Mouse (Mus musculus) cerebellum, adult (tissue): Measurements from ENCODE around the gene Ctnna3.

Source experiments
- ATAC-seq: cut with Nextera tagmentation; 2 replicates; pipeline ENCODE4 v1.9.2; 2017; ENCODE audit warnings: mild to moderate bottlenecking, moderate library complexity, mixed read lengths; ENCODE audit not compliant: insufficient number of reproducible peaks, low FRiP score, low TSS enrichment

Gene Ctnna3

DNA sequence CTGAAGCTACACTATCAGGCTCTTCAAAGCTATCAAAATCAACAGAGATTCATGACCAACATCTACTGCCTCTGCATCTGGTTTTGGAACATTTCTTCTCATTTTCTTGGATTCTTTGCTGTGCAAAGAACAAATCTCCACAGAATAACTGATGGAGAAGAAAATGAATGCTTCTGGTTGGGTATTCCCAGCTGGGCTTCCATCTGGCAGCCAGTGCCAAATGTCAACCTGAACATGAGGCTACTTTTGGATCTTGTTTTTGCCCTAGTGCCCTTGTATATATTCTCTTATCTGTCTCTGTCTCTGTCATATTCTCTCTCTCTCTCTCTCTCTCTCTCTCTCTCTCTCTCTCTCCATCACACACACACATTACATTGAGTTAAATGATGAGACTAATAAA lies 601.0 kb downstream of the Ctnna3 start:
- ATAC-seq: no peak

- peak; percentile 87 for ATAC-seq
These were observed 610.0 kb downstream of the Ctnna3 start for GRCm38 (mm10) chr10:64039760-64040535.

DNA sequence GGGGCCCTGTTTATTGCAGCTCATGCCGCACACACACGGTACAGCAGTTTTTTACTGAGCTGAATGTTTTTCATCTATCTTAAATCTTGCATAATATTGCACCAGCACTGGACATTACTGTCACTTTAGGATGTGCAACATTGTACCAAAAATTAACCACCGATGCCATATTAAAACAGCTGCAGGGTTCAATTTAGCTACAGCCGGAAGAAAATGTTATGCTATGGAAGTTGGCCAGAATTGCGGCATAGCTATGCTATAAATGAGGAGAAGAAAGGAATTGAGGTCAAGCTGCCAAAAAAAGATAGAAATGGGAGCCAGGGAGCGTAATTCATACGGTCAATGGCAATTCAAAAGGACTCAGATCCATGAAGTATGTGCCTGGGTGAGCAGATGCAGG lies 611.3 kb downstream of the Ctnna3 start:
- no peak for ATAC-seq

DNA sequence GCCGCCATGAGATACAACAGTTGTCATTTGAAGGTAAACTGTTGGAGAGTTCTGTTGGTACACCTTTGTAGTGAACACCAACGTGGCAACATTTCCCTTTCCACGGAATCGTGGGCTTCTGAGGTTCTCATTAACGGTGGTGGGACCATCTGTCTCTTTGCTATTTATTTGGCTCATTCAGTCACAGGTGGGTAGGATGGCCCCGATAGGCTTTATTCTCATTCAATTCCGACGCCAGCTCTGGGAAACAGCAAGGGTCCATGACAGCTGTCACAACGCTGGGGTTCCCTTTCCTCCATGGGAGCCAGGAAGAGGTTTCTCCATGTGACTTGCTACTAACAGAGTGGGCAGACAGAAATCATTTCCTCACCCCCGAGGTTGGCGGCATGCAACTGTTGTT lies 612.0 kb downstream of the Ctnna3 start:
- peak; percentile 75 for ATAC-seq

DNA sequence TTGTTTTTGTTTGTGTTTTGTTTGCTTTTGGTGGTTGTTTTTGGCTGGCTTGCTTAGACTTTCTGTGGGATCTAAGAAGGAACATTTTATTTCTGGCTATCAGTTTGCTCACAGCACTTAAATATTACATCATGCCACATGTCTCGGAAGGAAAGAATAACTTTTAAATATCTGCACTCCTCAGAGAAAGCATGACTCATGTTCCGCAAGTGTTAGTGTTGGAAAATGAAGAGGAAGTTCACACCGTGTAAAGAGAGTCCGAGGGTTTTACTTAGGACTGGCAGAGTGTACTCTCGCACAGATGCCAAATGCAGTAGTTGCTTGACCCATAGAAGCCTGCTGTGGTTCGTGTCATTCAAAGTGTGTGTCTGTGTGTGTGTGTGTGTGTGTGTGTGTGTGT lies 619.3 kb downstream of the Ctnna3 start:
- 0 out of 2 replicates have a peak, but pooled peaks have one; percentile 26 for ATAC-seq

GRCm38 (mm10) chr10:64049946-64050345 lies 620.0 kb downstream of the Ctnna3 start:
- ATAC-seq: no peak

DNA sequence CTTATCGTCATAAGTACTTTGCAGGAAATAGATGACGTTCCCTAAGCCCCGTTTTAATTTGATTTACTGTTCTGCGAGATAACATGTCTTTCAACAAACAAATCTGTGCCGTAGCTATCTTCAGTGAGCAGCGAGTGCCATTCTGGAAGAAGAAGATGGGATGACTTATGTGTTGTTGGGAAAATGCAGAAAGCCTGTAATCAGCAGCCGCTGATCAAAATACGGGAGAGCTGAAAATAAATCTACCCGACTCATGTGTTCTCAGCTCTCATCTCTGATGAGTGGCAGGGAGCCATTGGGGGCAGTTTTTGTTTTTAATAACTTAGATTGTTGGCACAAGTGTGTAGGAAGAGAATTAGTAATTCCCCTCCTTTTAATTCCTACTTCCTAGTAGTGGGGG lies 633.8 kb downstream of the Ctnna3 start:
- no peak for ATAC-seq

DNA sequence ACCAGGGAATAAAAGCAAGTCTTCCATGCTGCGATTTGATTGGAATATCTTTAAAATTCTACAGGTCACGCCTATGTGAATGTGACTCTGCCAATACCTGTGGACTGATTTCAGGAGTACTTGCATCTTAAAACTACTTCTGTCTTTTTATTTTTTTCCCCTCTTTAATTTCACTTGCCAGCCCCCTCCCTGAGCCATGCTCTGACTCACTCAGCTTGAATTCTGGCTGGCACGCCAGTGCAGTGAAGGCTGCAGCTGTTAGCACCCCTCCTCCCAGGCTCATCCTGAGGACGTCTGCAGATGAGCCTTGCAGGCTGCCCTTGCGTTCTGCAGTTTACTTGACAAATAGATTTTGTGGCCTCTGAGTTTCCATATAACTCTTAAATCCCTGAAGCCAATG lies 646.0 kb downstream of the Ctnna3 start:
- peak; percentile 74; the same call in 1 of the 2 replicates for ATAC-seq

DNA sequence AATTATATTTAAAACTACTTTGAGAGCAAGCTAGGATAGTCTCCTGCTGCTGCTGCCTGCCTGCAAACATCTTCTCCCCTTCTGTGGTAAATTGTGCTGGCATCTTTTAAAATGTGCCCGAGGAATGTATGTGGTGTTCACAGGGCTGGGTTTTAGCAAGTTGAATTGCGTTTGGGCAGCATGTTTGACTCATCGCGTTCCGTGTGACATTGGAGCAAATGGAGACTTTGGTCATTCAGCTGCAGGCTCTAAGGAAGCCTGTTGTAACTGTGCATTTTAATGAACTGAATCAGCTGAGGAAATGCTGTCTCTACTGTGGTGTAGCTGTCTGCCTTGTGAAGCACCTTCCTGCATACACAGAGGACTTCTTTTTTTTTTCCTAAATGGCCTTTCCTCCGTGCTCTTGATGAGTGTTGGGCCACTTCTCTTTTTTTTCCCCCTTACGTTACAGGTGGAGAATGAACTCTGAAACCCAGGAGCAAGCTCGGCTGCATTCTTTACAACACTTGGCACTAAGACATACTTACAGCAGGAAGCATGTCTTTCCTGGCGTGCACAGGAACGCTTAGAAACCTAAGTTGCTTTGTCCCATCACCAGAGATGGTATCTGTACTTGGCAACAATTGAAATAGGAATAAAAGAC lies 646.6 kb downstream of the Ctnna3 start:
- no peak for ATAC-seq

DNA sequence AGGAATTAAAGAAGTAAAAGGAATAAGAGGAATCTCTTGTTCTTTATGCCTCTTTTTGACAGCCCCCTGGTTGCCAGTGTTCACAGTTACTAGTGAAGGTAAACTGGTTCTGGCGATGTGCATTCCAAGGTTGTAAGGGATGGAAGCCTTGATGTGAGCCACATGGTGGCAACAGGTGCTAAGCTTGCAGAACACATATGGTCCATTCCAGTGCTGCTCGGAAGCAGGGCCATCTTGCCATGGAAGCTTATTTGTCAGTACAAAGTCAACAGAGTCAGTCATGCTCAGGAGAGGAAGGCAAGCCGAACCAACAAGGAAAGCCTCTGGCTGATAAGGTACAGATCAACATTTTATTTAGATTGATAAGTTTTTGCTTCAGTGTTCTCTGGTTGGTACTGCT lies 652.4 kb downstream of the Ctnna3 start:
- ATAC-seq: no peak

DNA sequence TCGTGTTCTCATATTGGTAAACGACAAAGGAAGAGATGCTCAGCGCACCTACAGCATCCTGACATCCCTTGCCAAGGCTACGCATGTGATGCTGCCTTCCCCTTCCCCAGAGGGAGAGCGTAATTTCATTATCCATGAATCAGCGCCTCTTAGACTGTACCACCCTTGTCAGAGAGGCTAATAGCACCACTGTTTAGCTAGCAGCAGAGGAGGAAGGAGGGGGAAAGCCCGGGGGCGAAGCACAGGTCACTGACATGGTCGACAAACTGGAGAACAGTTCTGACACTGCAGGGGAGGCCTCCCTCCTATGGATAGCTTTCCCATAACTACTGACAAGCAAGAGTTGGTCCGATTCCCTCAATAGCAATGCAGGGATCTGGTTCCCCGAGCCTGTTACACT lies 653.9 kb downstream of the Ctnna3 start:
- ATAC-seq: no peak

- no peak for ATAC-seq
These were observed 654.6 kb downstream of the Ctnna3 start for GRCm38 (mm10) chr10:64084465-64084864.

- ATAC-seq: no peak
These were observed 656.3 kb downstream of the Ctnna3 start for GRCm38 (mm10) chr10:64086183-64086566.

GRCm38 (mm10) chr10:64086567-64087391 lies 656.9 kb downstream of the Ctnna3 start:
- no peak for ATAC-seq

DNA sequence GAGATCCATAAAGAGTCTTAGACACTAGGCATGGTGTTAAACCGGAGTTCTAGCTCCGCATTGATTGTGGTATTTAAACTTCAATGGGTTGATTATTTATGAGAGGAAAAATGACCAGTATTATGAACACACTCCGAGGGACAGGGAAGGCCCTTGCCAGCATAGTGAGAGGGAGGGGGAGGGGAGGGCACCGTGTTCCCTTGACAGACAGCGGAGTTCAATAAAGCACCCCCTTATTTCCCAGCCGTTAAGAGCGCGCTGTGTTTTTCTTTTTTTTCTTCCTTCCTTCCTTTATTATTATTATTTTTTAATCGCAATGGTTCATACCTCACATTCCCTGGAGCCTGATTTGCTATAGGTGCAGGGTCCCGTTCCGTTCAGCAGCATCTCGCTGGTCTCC lies 657.6 kb downstream of the Ctnna3 start:
- ATAC-seq: no peak

DNA sequence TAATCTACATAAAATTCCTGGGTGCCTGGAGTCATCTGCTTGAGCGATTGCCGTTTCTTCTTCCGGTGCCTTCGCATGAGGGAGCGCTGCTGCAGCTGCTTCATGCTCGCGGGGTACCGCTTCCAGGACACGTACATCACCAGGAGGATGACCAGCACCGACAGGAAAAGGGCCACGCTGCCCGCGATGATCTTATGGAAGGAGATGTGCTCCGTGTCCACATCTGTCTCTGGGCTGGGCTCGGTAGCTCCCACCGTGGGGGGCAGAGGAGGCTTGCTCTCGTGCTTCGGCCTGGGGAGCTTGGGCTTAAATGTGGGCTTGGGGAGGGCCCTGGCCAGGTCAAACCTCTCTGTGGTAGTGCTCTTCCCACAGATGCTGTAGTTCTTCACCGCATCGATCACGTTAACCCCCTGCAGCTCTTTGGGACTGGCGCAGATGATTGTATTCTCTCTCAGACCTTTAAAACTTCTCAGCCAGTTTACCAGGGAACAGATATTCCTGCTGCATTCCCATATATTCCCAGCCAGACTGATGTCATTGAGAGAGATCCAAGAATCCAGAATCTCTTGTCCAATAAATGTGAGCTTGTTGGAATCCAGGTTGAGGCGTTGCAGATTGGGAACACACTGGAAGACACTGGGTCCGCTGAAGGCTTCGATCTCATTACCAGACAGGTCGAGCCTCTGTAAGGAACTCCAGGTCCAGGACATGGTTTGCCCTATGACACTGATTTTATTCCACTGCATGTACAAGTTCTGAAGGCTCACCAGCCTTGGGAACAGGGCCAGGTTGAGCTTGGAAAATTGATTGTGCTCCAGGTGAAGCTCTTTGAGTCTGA lies 658.3 kb downstream of the Ctnna3 start:
- ATAC-seq: no peak

- ATAC-seq: no peak
These were observed 659.0 kb downstream of the Ctnna3 start for GRCm38 (mm10) chr10:64088774-64089460.

DNA sequence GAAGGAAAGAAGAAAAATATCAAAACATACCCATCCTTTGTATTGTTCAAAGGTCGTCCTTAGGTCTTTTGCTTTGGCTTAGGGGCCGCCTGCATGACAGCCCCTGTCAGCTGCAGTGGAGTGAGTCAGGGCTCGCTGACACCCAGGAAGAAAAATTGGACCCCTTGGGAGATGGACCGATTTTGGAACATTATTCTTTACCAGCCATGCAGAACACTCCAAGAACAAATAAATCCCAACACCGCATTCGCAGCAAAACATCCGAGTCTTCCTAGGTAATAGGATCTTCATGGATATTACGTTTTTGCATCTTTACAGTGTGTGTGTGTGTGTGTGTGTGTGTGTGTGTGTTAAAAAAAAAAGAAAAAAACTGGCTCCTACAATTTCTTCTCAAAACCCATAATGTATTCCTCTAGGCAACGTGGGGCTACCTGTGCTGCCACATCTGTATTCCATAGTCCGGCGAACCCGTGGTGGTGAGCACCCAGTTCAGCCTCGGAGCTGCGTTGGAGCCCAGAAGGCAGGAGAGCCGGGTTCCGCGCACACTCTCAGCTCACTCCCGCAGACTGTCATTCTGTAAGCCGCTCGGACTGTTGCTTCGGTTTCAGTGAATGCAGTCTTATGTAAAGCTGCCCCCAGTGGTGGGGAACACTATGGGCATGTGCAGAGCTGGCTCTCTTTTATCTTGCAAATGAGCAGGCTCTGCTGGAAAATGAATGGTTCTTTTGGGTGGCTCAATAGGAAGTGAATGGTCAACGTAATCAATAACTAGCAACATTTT lies 660.0 kb downstream of the Ctnna3 start, which contains the start of gene Lrrtm3:
Gene Lrrtm3, minus strand, starts transcription at position 598 of the 781 bp plus-strand sequence.
- peak; percentile 90 for ATAC-seq

DNA sequence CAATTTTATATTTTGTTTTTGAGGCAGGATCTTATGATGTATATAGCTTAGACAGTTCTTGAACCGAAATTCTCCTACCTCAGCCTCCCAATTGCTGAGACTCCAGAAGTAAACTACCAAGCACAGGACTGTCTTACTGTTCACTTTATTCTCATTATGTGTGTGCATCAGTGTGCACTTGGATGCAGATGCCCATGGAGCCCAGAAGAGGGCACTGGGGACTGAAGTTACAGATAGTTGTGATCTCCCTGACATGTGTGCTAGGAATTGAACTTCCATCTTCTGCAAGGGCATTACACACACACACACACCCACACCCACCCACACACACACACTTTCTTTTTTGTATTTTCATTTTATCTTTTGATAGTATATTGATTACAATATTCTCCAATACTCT lies 666.6 kb downstream of the Ctnna3 start:
- ATAC-seq: no peak
